Mouse (Mus musculus): ENCODE measurements around the gene Olfr177. TPM values are rescaled to one million over a fixed set of nuclear protein-coding genes. Genes with fewer than 3 reads are reported as not detected.

Olfr177 gene
- polyA plus RNA-seq (2015; fragmentation: Nextera tagmentation; extraction: Ambion mirVana) = not detected in 2 replicates

DNA sequence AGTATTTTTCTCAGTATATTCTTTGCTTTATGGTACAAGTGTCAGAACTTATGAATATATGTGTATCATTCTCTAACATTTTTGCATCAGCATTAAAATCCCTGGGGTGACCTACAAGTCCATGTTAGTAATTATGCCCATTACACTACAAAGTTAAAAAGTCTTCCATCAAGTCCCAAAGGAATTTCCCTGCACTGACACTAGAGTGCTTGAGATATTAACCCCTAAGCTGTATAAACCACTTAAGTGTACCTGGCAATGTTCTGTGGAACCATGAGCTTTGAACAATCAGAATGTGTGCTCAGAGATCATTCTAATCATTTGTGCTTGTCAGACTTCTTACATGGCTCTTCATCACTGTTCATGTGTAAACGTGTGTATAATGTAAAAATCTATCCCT lies at the start of gene Olfr177:
Gene Olfr177, minus strand, starts transcription at position 101 of the 400 bp plus-strand sequence.
- 70% methylated on average over 1 of the region's 1 CpGs for WGBS
- Histone ChIP-seq H3K27me3 (ENCODE audit: insufficient read depth, low read length) (no peaks in the 10 kb centered on the region), H3K9me3 (replicated peaks; ENCODE audit: low read length) (no peaks in the 10 kb centered on the region), H3K4me3 (replicated peaks; ENCODE audit: low read depth, low read length) (no peak within 1 kb of the TSS), H3K27ac (no peak within 1 kb of the TSS), H3K9ac (ENCODE audit: low read depth, low read length) (no peak within 1 kb of the TSS), H3K4me1 (replicated peaks; ENCODE audit: insufficient read depth, low read length) (no peaks in the 10 kb centered on the region), H3K4me2 (ENCODE audit: low read length) (no peak within 1 kb of the TSS), H3K36me3 (ENCODE audit: insufficient read depth, low read length) (no peaks in the 10 kb centered on the region)
- DNase-seq (ENCODE audit: low spot score) (no peak), ATAC-seq (replicated peaks; ENCODE audit: low FRiP score, low read depth) (no peak)
- TF ChIP-seq CTCF (IDR thresholded peaks at IDR 0.05; ENCODE audit: low read depth) = no peak

- Histone ChIP-seq H3K4me1 (replicated peaks; ENCODE audit: insufficient read depth, low read length) (no peaks in the 10 kb centered on the region), H3K4me3 (replicated peaks; ENCODE audit: low read depth, low read length) (no peak within 1 kb of the TSS), H3K27me3 (ENCODE audit: insufficient read depth, low read length) (no peaks in the 10 kb centered on the region), H3K9ac (ENCODE audit: low read depth, low read length) (no peak within 1 kb of the TSS), H3K9me3 (replicated peaks; ENCODE audit: low read length) (no peaks in the 10 kb centered on the region), H3K27ac (no peak within 1 kb of the TSS), H3K36me3 (ENCODE audit: insufficient read depth, low read length) (no peaks in the 10 kb centered on the region), H3K4me2 (ENCODE audit: low read length) (no peak within 1 kb of the TSS)
- no peak for DNase-seq (ENCODE audit: low spot score)
- 88% methylated on average over 3 of the region's 3 CpGs for WGBS
- no peak for TF ChIP-seq CTCF (IDR thresholded peaks at IDR 0.05; ENCODE audit: low read depth)
- ATAC-seq (replicated peaks; ENCODE audit: low FRiP score, low read depth) = no peak
Measured at GRCm38 (mm10) chr16:58891963-58892362, 17.4 kb upstream of the Olfr177 start, which contains the start of gene Olfr178. Gene Olfr178 (minus strand): TSS chr16:58892063.

DNA sequence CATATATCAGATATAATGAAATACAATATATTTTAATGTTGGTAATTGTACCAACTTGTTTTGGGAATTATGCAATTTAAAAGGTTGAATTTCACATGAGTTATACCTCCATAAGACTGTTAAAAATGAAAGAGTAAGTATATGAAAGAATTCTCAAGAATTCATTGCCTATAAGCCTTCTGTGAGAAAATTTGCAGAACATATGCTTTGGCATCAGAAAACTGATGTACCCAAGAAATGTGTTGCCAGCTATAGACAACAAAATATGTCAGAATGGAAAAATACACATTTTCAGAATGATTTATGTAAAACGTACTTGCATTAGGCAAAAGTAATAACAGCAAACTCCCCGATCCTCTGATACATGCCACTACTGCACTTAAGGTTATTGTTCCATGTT lies 9.8 kb upstream of the Olfr177 start:
- no peaks in the 10 kb centered on the region for H3K36me3 ChIP-seq (ENCODE audit: insufficient read depth, low read length)
- H3K9me3 ChIP-seq (replicated peaks; ENCODE audit: low read length) = no peaks in the 10 kb centered on the region
- H3K4me2 ChIP-seq (ENCODE audit: low read length) = no peak overlapping the region
- TF ChIP-seq CTCF (IDR thresholded peaks at IDR 0.05; ENCODE audit: low read depth) = no peak
- no peak overlapping the region for H3K9ac ChIP-seq (ENCODE audit: low read depth, low read length)
- WGBS = 95% methylated on average over 2 of the region's 2 CpGs
- H3K4me3 ChIP-seq (replicated peaks; ENCODE audit: low read depth, low read length) = no peak overlapping the region
- H3K4me1 ChIP-seq (replicated peaks; ENCODE audit: insufficient read depth, low read length) = no peaks in the 10 kb centered on the region
- no peaks in the 10 kb centered on the region for H3K27me3 ChIP-seq (ENCODE audit: insufficient read depth, low read length)
- H3K27ac ChIP-seq = no peak overlapping the region
- ATAC-seq (replicated peaks; ENCODE audit: low FRiP score, low read depth) (no peak), DNase-seq (ENCODE audit: low spot score) (no peak)

DNA sequence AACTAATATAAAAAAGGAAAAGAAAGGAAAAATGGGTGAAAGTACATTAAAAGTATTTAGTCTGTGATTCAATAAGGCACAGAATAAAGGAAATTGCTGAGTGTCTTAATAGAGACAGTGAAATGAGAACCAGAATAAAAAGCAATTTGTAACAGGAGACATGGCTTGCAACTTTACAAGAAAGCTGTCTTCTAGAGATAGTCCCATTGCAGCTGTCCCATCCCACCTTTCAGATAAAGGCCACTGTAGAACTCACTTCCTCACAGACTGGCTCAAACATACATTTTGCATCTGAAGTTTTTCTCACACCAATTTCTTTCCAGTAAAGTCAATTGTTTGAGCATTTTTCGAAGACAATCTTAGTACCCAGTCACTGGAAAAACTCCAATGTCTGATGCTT lies 13.1 kb downstream of the Olfr177 start:
- ATAC-seq (replicated peaks; ENCODE audit: low FRiP score, low read depth) (no peak), DNase-seq (ENCODE audit: low spot score) (no peak)
- Histone ChIP-seq H3K27ac (no peak overlapping the region), H3K4me3 (replicated peaks; ENCODE audit: low read depth, low read length) (no peak overlapping the region), H3K9ac (ENCODE audit: low read depth, low read length) (no peak overlapping the region), H3K9me3 (replicated peaks; ENCODE audit: low read length) (no peaks in the 10 kb centered on the region), H3K36me3 (ENCODE audit: insufficient read depth, low read length) (no peaks in the 10 kb centered on the region), H3K27me3 (ENCODE audit: insufficient read depth, low read length) (no peaks in the 10 kb centered on the region), H3K4me1 (replicated peaks; ENCODE audit: insufficient read depth, low read length) (no peaks in the 10 kb centered on the region), H3K4me2 (ENCODE audit: low read length) (no peak overlapping the region)
- 84% methylated on average over 1 of the region's 1 CpGs for WGBS
- TF ChIP-seq CTCF (IDR thresholded peaks at IDR 0.05; ENCODE audit: low read depth) = no peak

GRCm38 (mm10) chr16:58860032-58860737 lies 14.4 kb downstream of the Olfr177 start:
- Histone ChIP-seq H3K4me1 (replicated peaks; ENCODE audit: insufficient read depth, low read length) (no peaks in the 10 kb centered on the region), H3K27ac (no peak overlapping the region), H3K9me3 (replicated peaks; ENCODE audit: low read length) (no peaks in the 10 kb centered on the region), H3K9ac (ENCODE audit: low read depth, low read length) (no peak overlapping the region), H3K4me2 (ENCODE audit: low read length) (no peak overlapping the region), H3K27me3 (ENCODE audit: insufficient read depth, low read length) (no peaks in the 10 kb centered on the region), H3K4me3 (replicated peaks; ENCODE audit: low read depth, low read length) (no peak overlapping the region), H3K36me3 (ENCODE audit: insufficient read depth, low read length) (no peaks in the 10 kb centered on the region)
- WGBS = 94% methylated on average over 2 of the region's 2 CpGs
- no peak for DNase-seq (ENCODE audit: low spot score)
- TF ChIP-seq CTCF (IDR thresholded peaks at IDR 0.05; ENCODE audit: low read depth) = no peak
- no peak for ATAC-seq (replicated peaks; ENCODE audit: low FRiP score, low read depth)

DNA sequence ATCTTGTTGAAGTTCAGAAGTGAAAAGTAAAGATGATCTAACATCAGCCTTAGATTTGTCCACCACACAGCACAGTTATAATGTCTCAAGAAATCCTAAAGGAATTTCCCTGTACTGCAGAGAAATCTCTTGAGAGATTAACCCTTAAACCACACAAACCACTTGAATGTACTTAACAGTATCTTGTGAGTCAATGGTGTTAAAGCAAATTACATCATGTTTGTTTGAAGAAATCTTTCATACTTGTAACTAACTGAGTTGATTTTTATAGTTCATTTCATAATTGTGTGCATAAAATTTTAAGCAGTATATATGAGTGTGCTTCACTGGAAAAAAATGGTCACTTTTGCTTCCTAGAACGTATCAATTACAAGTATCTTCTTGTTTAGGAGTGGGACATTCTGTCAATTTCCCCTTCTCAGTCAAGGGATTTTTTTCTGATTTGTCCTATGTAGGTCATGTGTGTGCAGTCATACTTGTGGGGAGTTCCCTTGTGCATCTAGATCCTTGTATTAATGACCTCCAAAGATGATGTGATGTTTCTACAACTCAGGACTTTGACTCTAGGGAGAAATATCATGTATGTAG lies 47.7 kb downstream of the Olfr177 start, which contains the start of gene Olfr175-ps1:
Gene Olfr175-ps1, minus strand, starts transcription at position 51 of the 588 bp plus-strand sequence.
- Histone ChIP-seq H3K27me3 (ENCODE audit: insufficient read depth, low read length) (no peaks in the 10 kb centered on the region), H3K4me3 (replicated peaks; ENCODE audit: low read depth, low read length) (no peak within 1 kb of the TSS), H3K36me3 (ENCODE audit: insufficient read depth, low read length) (no peaks in the 10 kb centered on the region), H3K27ac (no peak within 1 kb of the TSS), H3K9ac (ENCODE audit: low read depth, low read length) (no peak within 1 kb of the TSS), H3K9me3 (replicated peaks; ENCODE audit: low read length) (no peaks in the 10 kb centered on the region), H3K4me2 (ENCODE audit: low read length) (no peak within 1 kb of the TSS), H3K4me1 (replicated peaks; ENCODE audit: insufficient read depth, low read length) (no peaks in the 10 kb centered on the region)
- 74% methylated on average over 1 of the region's 1 CpGs for WGBS
- ATAC-seq (replicated peaks; ENCODE audit: low FRiP score, low read depth) (no peak), DNase-seq (ENCODE audit: low spot score) (no peak)
- no peak for TF ChIP-seq CTCF (IDR thresholded peaks at IDR 0.05; ENCODE audit: low read depth)

Other genes starting within 250 kb of the Olfr177 start
- not detected in 2 replicates for gene E330017A01Rik, start 236.0 kb downstream of the Olfr177 start, polyA plus RNA-seq (2015; fragmentation: Nextera tagmentation; extraction: Ambion mirVana)
- gene Cpox, start 204.5 kb downstream of the Olfr177 start, polyA plus RNA-seq (2015; fragmentation: Nextera tagmentation; extraction: Ambion mirVana) = 40.9 and 46.7 TPM in 2 replicates
- not detected in 2 replicates for gene Gpr15, start 155.7 kb downstream of the Olfr177 start, polyA plus RNA-seq (2015; fragmentation: Nextera tagmentation; extraction: Ambion mirVana)
- gene Cldnd1, start 146.9 kb downstream of the Olfr177 start, polyA plus RNA-seq (2015; fragmentation: Nextera tagmentation; extraction: Ambion mirVana) = 101 and 106 TPM in 2 replicates
- not detected in 2 replicates for gene Olfr172, start 111.6 kb downstream of the Olfr177 start, polyA plus RNA-seq (2015; fragmentation: Nextera tagmentation; extraction: Ambion mirVana)
- not detected in 2 replicates for gene Olfr173, start 74.5 kb downstream of the Olfr177 start, polyA plus RNA-seq (2015; fragmentation: Nextera tagmentation; extraction: Ambion mirVana)
- gene Olfr175-ps1, start 48.0 kb downstream of the Olfr177 start, polyA plus RNA-seq (2015; fragmentation: Nextera tagmentation; extraction: Ambion mirVana) = not detected in 2 replicates
- gene Olfr178, start 17.3 kb upstream of the Olfr177 start, polyA plus RNA-seq (2015; fragmentation: Nextera tagmentation; extraction: Ambion mirVana) = not detected in 2 replicates
- gene Olfr181, start 54.0 kb upstream of the Olfr177 start, polyA plus RNA-seq (2015; fragmentation: Nextera tagmentation; extraction: Ambion mirVana) = not detected in 2 replicates
- not detected in 2 replicates for gene Olfr180, start 54.6 kb upstream of the Olfr177 start, polyA plus RNA-seq (2015; fragmentation: Nextera tagmentation; extraction: Ambion mirVana)
- not detected in 2 replicates for gene Olfr183, start 120.6 kb upstream of the Olfr177 start, polyA plus RNA-seq (2015; fragmentation: Nextera tagmentation; extraction: Ambion mirVana)
- gene Olfr186, start 155.5 kb upstream of the Olfr177 start, polyA plus RNA-seq (2015; fragmentation: Nextera tagmentation; extraction: Ambion mirVana) = not detected in 2 replicates
- not detected in 2 replicates for gene Olfr187, start 165.0 kb upstream of the Olfr177 start, polyA plus RNA-seq (2015; fragmentation: Nextera tagmentation; extraction: Ambion mirVana)
- gene Olfr190, start 203.2 kb upstream of the Olfr177 start, polyA plus RNA-seq (2015; fragmentation: Nextera tagmentation; extraction: Ambion mirVana) = not detected in 2 replicates
- gene Olfr191, start 215.1 kb upstream of the Olfr177 start, polyA plus RNA-seq (2015; fragmentation: Nextera tagmentation; extraction: Ambion mirVana) = not detected in 2 replicates
- not detected in 2 replicates for gene Olfr193, start 237.1 kb upstream of the Olfr177 start, polyA plus RNA-seq (2015; fragmentation: Nextera tagmentation; extraction: Ambion mirVana)
- not detected in 2 replicates for gene Olfr194, start 246.3 kb upstream of the Olfr177 start, polyA plus RNA-seq (2015; fragmentation: Nextera tagmentation; extraction: Ambion mirVana)

All from kidney, postnatal 0 days (tissue).